Mouse (Mus musculus) gastrocnemius, postnatal 14 days (tissue): ENCODE results near the gene Brd7. TPM values are rescaled to one million over a fixed set of nuclear protein-coding genes. Genes with fewer than 3 reads are reported as not detected.
A peak's percentile ranks its signal among the peaks of the same experiment; 100 is the strongest.

ENCODE experiments used
- DNase-seq: peaks from one replicate; pipeline ENCODE4 v3.0.0; 2021; ENCODE audit warnings: mixed read lengths
- intact Hi-C: fragments of 180-260 bp; cut with DNase I; formaldehyde crosslinking; loops from one replicate; pipeline ENCODE4 v1.15.1; 2025; ENCODE audit warnings: low total_unique reads
- total RNA-seq, 2 experiments: library from RNA; stranded (reverse); gene quantifications; 2 replicates each; pipeline ENCODE4 v1.2.3; 2021

The Brd7 gene
- total RNA-seq, 2 experiments from 2014 or later = 60.9 to 71.4 TPM

- intact Hi-C loops = loop anchor here (5.0 kb wide), 2 partner anchors 93 to 262 kb away; no protein-coding TSS in a partner anchor
- DNase-seq = no peak
Observed at GRCm38 (mm10) chr8:88359959-88360358, 2.0 kb downstream of the Brd7 start.

GRCm38 (mm10) chr8:88357946-88358345, 4.0 kb downstream of the Brd7 start:
- DNase-seq = no peak
- intact Hi-C loops = loop anchor here (5.0 kb wide), 1 partner anchor 91 kb away; no protein-coding TSS in a partner anchor

DNA sequence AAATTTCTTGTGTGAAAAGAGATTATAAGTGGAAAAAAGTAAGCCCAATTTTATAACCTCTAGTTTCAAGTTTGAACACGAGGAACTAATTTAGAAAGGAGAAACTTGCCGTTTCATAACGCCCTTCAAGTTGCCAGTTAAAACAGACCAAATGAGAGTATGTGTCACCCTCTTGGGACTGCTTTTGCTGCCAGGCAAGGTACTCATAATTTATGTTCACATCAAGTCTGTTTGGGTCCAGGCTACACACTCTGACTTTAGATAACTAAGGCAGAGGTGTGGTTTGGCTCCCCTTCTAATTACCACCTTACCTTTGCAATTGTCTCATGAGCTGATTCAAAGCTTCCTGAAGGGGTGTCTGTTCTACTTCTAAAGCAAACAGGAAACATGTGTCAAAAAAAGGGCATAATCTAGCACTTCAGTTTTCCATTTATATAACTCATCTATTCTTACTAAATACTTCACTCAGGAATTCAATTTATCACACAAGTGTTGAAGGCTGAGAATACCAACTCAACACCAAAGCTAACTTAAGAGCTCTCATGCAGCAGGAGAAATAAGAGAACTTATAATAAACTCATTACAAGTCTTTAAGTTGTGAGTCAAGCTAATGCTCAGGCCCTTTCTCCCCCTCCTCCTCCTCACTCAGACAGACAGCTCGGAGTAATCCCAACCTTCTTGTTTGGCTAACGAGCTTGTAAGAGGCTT, 4.6 kb downstream of the Brd7 start:
- DNase-seq = no peak
- intact Hi-C loops = loop anchor here (5.0 kb wide), 1 partner anchor 90 kb away; no protein-coding TSS in a partner anchor

DNA sequence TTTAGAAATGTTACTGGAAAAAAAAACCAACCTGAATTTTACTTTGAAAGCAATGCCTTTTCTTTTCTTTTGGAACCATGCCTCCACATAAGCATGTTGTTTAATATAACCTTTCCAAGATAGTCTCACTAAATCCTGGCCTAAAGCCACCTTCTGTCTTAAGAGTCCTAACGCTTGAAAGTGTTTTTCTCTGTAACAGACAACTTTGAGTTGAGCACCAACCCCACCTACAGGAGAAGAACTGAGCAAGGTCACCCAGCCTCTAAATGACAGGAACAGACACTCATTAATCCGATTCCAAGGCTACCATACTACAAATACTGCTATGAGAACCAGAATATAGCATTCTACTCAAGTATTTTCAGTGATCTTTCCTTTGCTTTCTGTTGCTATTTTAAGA, 12.9 kb downstream of the Brd7 start:
- intact Hi-C loops = no loop called here
- DNase-seq = no peak

DNA sequence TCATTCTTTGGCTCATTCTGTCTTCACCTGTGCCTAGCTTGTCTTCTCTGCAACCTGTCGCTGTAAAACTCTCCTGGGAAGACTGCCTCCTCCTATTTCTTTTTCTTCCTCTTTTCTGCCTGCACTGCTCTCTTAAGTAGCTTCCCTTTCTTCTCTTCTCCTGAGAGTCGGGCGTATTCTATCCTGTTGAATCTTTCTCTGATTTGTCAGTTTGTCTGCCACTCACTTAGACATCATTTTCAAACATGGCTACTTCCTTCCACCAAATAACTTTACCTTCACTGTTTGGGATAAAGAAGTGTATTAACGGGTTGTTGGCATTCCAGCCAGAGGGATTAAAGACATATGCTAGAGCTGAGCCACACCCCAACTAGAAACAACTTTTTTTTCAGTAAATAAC, 20.0 kb downstream of the Brd7 start:
- no peak for DNase-seq
- intact Hi-C loops = no loop called here

GRCm38 (mm10) chr8:88339887-88340695, 21.9 kb downstream of the Brd7 start:
- no peak for DNase-seq
- intact Hi-C loops = no loop called here

DNA sequence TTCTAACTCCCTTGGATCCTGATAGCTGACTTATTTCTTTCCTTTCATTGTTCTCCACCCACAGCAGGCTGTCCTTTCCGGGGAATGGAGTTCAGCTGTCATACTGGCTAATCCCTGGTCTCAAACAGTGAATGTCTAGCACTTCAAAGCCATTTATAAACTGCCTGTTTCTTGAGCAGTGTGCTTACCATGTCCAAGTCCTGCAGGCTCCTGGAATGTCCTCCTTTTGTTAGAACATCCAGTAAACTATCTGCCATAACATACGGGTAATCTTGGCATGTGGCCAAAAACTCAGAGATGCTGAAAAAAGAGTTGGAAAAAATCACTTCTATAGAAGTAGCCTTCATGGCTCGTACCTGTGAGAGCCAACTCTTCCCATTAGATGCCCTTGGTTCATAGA, 22.8 kb downstream of the Brd7 start:
- no peak for DNase-seq
- intact Hi-C loops = no loop called here

DNA sequence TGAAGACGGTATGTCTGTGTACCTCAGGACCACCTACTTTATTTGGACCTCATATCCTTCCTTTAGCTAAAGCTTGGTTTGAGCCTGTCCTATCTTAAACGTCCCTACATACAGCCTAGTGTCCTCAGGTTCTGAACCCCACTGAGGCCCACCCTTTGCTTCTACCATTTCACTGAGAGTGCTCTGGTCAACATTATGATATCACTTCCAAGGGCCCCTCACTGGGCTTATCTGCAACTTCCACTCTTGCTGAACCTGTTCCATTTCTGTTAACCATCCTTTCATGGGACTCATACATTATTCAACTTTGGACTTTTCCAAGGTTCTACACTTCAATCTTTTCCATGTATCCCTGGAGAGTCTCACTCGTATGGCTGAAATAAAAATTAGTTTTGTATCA, 27.0 kb downstream of the Brd7 start:
- DNase-seq = no peak
- intact Hi-C loops = no loop called here

- intact Hi-C loops = no loop called here
- DNase-seq = no peak
Observed at GRCm38 (mm10) chr8:88334384-88334783, 27.6 kb downstream of the Brd7 start.

DNA sequence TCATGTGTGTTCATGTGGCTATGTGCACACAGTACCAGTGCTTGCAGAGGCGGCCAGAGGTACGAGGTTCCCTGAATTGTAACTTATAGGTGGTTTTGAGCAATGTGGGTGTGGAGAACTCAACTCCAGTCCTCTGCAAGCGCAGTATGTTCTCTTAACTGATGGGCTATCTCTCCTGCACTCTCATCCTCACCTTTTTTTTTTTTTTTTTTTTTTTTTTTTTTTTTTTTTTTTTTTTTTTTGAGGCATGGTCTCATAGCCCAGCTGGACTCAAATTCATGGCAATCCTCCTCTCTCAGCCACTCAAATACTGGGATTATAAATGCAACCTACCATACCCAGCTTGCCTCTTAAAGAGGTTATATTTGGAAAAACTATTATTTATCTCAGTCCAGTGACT, 31.2 kb downstream of the Brd7 start:
- intact Hi-C loops = no loop called here
- no peak for DNase-seq

DNA sequence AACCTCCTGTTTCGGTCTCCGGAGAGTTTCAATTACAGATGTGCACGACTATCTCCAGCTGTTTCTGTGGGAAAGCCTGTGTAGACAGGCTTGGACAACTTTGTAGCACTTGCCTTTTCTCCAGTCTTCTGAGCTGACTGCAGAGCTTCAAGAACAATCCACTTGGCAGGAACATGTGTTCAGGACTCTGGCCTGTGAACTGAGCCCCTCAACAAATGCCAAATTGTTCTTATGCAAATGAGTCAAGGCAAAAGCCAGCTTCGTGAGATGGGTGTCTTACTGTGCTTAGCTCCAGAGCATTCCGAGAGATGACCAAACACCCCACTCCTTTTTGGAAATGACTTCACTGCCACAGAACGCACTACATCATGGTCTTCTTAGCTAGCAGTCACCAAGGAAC, 33.3 kb downstream of the Brd7 start:
- DNase-seq = peak; percentile 5
- intact Hi-C loops = no loop called here

DNA sequence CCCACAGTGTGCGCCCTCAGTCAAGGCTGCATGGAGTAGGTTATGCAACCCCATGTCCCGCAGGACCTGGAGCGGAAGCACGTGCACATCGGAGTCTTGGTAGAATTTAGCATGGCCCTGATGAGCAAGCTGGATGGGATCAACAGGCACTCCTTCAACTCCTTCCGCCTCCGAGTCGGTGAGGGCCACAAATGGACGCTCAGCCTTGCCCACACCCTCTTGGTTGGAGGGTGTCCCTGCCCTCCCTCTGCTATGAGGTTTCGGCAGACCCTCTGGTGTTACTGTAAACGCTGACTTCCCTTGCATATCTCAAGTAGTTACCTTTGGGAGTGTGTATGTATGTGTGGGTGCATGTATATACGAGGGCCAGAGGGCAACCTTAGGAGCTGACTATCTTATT, 35.7 kb downstream of the Brd7 start:
- intact Hi-C loops = no loop called here
- DNase-seq = no peak

DNA sequence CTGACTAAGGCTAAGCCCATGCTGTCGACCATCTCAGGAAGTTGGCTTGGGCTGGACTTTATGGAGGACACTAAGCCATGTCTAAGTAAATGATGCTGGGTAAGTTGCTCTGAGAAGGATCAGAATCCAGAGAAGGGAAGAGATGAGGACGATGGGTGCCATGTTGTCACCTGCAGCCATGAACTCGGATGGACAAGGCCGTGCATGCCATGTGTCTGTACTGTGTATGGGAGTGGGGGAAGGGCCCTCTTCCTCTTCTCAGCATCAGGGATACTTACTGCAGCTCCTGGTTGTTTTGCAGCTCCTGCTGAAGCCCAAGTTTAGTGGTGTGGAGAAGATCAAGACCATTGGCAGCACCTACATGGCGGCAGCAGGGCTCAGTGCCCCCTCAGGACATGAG, 36.2 kb downstream of the Brd7 start:
- intact Hi-C loops = no loop called here
- no peak for DNase-seq

DNA sequence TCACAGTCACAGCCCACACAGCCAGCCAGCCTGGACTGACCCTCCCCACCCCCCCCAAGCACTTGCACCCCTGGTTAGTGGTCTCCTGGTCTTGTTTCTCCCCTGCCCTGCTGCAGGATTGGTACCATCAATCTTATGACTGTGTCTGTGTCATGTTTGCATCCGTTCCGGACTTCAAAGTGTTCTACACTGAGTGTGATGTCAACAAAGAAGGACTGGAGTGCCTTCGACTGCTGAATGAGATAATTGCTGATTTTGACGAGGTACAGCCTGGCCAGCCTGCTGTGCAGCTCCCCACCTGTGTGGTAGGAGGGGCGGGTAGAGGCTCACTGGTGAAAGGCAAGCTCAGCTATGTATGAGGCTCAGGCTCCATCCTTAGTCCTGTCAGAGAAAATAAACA, 36.7 kb downstream of the Brd7 start:
- intact Hi-C loops = no loop called here
- DNase-seq = no peak

- intact Hi-C loops = no loop called here
- no peak for DNase-seq
Observed at GRCm38 (mm10) chr8:88324760-88325159, 37.2 kb downstream of the Brd7 start.

GRCm38 (mm10) chr8:88323523-88323922, 38.5 kb downstream of the Brd7 start:
- DNase-seq = no peak
- intact Hi-C loops = no loop called here

GRCm38 (mm10) chr8:88321387-88321786, 40.6 kb downstream of the Brd7 start:
- intact Hi-C loops = no loop called here
- DNase-seq = no peak

- intact Hi-C loops = no loop called here
- DNase-seq = no peak
Observed at GRCm38 (mm10) chr8:88320134-88320533, 41.9 kb downstream of the Brd7 start.

GRCm38 (mm10) chr8:88318151-88318550, 43.8 kb downstream of the Brd7 start:
- intact Hi-C loops = no loop called here
- no peak for DNase-seq

DNA sequence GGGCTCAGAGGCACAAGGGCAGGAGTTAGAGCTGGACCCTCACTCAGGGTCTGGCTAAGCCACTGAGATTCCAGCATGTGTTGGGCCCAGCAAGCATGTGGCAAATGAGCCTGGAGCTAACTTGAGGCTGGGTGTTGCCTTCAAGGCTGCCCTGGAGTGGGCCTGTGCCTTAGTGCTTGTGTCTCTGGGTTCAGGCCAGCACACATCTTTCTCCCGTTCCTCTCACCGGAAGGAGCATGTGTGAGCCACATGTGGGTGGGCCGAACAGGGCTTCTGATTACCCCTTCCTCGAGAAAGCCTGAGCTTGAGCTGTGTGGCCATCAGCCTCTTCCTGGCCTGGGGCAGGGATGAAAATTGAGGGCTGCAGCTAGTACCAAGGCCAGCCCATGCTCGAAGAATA, 44.7 kb downstream of the Brd7 start:
- intact Hi-C loops = no loop called here
- no peak for DNase-seq
